Mouse (Mus musculus): Measurements from ENCODE around the gene Tes. TPM values are rescaled to one million over a fixed set of nuclear protein-coding genes. Genes with fewer than 3 reads are reported as not detected.

Gene Tes
- total RNA-seq (2021) = 1 to 10 TPM in 1 of 2 experiments, under 1 TPM in 1; 0.69 to 2.6 TPM
- long read RNA-seq, experiment 1, partial matches to known transcripts = 0 of 2 reads
- long read RNA-seq, experiment 1, other reads (novel, unspliced or antisense) = 0 of 2 reads
- long read RNA-seq, experiment 2, partial matches to known transcripts = 0 of 2 reads
- long read RNA-seq, experiment 2, other reads (novel, unspliced or antisense) = 0 of 2 reads

DNA sequence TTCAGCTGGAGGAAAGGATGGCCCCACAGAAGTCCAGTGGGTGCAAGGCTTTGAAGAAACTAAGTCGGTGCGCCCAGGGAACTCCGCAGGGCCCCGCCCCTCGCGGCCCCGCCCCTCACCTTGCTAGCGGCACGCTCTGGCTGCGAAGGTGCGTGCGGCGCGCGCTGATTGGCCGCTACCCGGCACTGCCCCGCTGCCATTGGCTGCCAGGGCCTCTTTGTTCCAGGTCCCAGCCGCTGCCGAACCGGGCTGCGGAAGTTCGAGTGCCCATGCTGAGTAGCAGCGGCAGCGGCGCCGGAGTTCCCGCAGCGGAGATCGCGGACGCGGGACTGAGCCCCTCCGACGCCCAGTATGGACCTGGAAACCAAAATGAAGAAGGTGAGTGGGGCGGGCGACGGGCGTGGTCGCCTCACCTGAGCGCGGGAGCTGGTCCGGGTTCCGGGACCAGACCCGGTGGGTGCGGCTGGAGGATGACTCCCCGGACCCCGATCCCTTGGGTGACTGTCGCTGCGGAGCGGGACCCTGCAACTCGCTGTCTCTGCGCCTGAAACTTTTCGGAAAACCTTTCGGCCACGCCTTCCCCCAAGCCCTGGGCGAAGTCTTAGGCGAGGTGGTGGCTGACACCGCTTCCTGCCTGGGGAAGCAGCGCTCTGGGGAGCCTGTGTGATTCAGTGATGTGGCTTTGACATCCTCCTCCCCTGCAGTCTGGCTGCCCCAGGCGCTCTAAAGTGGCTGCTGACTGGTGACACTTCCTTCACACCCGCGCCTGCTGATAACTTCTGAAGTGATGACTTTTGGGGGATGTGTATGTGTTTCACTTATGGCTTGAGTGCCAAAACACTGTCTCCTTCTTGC, at the start of gene Tes:
Gene Tes, plus strand, starts transcription at position 214 of the 855 bp plus-strand sequence.
- peak; percentile 76 for DNase-seq
- TF ChIP-seq CTCF (IDR thresholded peaks at IDR 0.05) = no peak

DNA sequence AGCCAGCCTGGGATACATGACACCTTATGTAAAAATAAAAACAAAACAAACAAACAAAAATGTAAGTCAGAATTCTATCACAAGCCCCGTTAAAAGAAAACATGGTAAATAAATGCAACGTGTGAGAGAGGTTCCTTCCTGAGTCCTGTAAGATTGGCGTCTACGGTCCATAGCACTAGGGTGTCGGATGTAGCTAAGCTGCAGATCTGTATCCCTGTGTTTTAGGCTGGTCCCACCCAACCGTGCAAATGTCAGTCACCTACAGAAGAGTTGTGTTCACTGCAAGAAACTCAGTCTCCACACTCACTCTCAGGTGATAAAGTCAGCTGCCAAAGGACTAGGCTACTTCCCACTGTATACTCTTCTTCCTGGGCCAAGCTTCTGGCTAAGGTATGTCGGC, 39.1 kb upstream of the Tes start:
- H3K4me3 ChIP-seq = no peak overlapping the region
- H3K27ac ChIP-seq = no peak overlapping the region
- intact Hi-C loops (cut with DNase I) = loop anchor here (5.0 kb wide), 2 partner anchors 331 to 566 kb away; no protein-coding TSS in a partner anchor
- no peak for TF ChIP-seq CTCF (IDR thresholded peaks at IDR 0.05)
- DNase-seq = no peak

More for the DNA sequence above, at the start of gene Tes:
- intact Hi-C loops (cut with DNase I) = no loop called here
- Histone ChIP-seq H3K4me3 (peak within 1 kb of the TSS; percentile 81), H3K27ac (peak within 1 kb of the TSS; percentile 76)

DNA sequence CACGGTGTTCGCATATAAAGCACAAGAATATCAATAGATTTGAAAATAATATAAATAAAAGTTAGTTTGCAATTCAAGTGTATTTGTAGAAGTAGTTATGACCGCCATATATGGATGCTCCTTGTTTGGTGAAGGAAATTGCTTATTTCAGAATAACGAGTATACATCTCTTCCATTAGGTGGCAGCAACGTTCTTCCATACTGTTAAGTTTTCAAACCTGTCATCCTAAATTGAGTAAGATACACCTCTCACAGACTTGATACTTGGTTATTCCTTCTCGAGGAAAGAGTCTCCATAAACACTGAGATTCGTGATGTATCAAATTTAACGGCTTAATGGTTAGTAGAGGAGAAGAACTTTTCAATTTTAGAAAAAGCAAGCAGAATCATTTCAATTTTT, 37.4 kb upstream of the Tes start:
- H3K27ac ChIP-seq = no peak overlapping the region
- intact Hi-C loops (cut with DNase I) = loop anchor here (1.0 to 5.0 kb wide), 3 partner anchors 60 to 565 kb away; no protein-coding TSS in a partner anchor

DNA sequence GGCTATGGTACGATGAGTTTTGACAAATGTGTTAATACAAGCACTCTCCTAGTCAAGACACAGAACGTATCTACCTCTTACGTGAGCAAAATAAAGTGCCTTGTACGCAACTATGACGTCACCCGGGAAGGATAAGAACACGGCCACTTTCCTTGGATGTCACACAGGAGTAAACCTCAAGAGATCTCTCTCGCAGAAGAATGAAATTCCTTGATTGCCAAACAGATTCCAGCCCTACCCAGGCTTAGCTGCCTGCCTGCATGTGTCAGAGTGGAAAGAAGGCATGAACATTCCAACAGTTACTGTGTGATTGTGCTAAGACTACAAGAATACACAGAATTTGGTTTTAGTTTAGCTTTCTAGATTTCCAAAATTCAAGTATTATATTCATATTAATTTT, 36.1 kb upstream of the Tes start:
- Histone ChIP-seq H3K27ac (no peak overlapping the region), H3K4me3 (no peak overlapping the region)
- intact Hi-C loops (cut with DNase I) = loop anchor here (5.0 kb wide), 2 partner anchors 328 to 563 kb away; no protein-coding TSS in a partner anchor
- DNase-seq = no peak
- no peak for TF ChIP-seq CTCF (IDR thresholded peaks at IDR 0.05)

More for the DNA sequence above, 37.4 kb upstream of the Tes start:
- peak; percentile 73 for TF ChIP-seq CTCF (IDR thresholded peaks at IDR 0.05)
- no peak for DNase-seq
- H3K4me3 ChIP-seq = no peak overlapping the region

DNA sequence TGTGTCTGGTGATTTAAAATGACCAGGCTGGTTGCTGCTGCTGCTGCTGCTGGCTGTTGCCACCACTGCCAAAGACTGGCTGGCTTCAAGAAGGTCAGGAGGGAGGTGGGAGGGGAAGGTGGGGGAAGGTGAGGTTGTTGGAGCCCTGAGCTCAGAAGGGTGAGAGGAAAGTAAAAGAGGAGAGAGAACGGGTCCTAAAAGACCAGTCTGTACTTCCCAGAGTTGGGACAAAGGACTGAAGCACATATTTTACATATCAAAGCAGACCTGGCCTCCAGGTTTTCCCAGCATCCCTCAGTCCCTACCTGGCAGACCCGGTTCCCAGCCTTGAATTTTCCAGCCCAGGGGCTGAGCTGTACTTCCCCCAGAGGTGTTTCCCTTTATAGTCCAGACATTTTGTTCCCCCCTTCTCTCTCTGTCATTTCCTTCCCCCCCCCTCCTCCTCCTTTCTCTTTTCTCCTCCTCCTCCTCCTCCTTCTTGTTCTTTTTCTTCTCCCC, 32.7 kb upstream of the Tes start:
- no peak for DNase-seq
- H3K27ac ChIP-seq = no peak overlapping the region
- no peak overlapping the region for H3K4me3 ChIP-seq
- intact Hi-C loops (cut with DNase I) = no loop called here
- no peak for TF ChIP-seq CTCF (IDR thresholded peaks at IDR 0.05)

DNA sequence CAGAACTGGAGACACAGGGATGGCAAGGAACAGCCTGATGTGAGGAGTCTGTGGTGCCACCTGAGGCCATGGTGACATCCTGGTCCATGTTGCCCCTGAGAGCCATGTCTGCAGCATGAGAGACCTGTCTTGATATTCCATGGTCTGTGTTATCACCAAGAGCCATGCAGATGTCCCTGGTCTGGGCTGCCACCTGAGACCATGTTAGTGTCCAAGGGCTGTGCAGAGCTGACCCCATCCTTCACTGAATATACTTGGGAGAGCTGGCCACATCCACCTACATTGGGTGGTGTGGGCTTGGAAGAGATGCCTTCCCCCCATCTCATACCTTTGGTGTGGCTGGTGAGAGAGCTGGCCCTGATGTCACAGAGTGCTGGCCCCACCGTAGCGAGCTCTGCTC, 30.9 kb upstream of the Tes start:
- no peak for DNase-seq
- intact Hi-C loops (cut with DNase I) = no loop called here
- no peak for TF ChIP-seq CTCF (IDR thresholded peaks at IDR 0.05)
- Histone ChIP-seq H3K27ac (no peak overlapping the region), H3K4me3 (no peak overlapping the region)

DNA sequence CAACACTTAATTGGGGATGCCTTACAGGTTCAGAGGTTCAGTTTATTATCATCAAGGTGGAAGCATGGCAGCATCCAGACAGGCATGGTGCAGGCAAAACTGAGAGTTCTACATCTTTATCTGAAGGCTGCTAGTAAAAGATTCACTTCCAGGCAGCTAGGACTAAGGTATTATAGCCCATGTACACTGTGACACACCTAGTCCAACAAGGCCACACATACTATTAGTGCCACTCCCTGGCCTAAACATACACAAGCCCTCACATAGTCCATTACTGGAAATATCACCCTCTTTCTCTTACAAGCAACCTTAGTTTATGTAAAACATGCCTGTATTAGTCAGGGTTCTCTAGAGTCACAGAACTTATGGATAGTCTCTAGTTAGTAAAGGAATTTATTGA, 29.7 kb upstream of the Tes start:
- no peak for DNase-seq
- Histone ChIP-seq H3K4me3 (no peak overlapping the region), H3K27ac (no peak overlapping the region)
- intact Hi-C loops (cut with DNase I) = no loop called here
- no peak for TF ChIP-seq CTCF (IDR thresholded peaks at IDR 0.05)

DNA sequence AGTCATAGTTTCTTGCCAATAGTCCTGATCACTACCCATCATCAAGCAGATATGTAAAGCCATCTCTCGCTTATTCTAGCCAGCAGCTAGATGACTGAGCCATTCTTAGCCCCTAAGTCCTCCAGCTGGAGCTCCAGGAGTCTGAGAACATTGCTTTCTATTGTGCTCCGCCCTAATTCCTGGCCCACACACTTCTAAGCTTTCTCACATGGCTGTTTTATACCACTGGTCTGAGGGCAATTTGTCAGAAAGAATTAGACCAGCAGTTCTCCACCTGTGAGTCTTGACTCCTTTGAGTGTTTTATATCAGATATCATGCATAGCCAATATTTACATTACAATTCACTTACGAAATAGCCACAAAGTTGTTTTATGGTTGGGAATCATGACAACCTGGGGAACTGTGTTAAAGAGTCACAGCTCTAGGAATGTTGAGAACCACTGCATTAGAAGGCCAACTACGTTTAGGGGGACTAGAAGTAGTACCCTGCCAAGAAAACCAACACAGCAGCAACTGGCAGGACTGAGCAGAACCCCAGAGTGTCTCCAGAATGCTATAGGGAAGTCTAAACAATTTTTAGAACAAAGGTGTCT, 13.4 kb upstream of the Tes start:
- no peak overlapping the region for H3K27ac ChIP-seq
- no peak for DNase-seq
- intact Hi-C loops (cut with DNase I) = no loop called here
- no peak overlapping the region for H3K4me3 ChIP-seq
- no peak for TF ChIP-seq CTCF (IDR thresholded peaks at IDR 0.05)

DNA sequence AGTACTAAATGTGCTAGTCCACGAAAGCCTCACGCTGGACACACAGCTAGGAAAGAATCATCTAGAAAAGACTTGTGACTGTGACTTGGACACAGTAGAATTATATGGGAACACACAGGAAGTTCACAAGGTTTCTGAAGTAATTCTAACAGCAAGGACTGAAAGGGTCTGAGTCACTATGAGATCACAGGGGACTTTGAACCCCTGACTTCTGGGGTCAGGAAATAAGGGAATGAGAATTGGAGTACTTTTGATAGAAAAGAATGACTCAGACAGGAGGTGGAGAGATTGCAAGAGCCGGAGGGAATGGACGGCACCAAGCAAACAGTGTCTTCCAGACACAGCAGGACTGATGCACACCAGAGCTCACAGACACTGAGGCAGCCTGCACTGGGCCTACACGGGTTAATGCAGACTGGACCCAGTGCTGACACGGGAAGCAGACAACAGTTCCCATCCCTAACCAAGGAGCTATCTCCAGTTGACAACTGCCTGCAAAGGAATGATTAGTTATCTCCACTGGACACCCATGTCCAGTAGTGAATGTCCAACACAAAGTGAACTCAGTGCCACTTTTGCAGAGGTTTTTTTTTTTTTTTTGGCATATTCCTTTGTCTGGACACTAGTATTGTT, 11.8 kb upstream of the Tes start:
- intact Hi-C loops (cut with DNase I) = no loop called here
- no peak for TF ChIP-seq CTCF (IDR thresholded peaks at IDR 0.05)
- H3K4me3 ChIP-seq = no peak overlapping the region
- no peak for DNase-seq
- H3K27ac ChIP-seq = no peak overlapping the region

DNA sequence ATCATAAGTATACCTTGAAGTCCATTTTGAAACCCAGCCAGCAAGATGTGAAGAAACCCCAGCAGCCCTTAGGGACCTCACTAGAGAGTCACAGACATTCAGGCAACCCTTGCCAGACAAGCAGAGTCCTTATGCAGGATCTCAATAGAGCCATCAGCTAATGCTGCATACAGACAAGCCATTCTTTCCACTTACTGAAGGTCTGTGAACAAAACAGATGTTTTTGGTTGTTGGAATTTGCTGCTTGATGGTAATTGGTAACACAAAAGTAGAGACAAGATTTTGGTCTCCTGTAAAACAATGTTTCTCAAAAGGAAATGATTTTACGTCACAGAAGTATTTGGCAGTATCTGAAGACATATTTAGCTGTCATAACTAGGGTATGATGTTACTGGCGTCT, 10.2 kb upstream of the Tes start:
- intact Hi-C loops (cut with DNase I) = no loop called here
- Histone ChIP-seq H3K4me3 (no peak overlapping the region), H3K27ac (no peak overlapping the region)
- no peak for DNase-seq
- no peak for TF ChIP-seq CTCF (IDR thresholded peaks at IDR 0.05)

DNA sequence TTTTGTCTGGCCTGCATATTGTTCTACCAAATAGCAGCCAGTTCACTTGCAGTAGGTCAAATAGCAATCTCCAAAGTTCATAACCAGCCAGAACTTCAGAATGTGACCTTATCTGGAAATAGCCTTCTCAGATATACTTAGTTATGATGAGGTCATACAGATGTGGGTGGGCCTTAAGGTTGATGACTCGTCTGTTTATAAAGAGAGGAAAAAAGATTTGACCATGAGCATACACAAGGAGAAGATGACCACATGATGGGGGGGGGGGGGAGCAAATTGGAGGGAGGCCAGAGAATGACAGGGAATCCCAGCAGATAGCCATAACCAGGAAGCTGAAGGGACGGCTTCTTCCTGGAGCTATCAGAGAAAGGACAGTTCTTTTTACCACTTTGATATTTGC, 9.3 kb upstream of the Tes start:
- no peak overlapping the region for H3K4me3 ChIP-seq
- intact Hi-C loops (cut with DNase I) = no loop called here
- DNase-seq = no peak
- no peak overlapping the region for H3K27ac ChIP-seq
- TF ChIP-seq CTCF (IDR thresholded peaks at IDR 0.05) = no peak

DNA sequence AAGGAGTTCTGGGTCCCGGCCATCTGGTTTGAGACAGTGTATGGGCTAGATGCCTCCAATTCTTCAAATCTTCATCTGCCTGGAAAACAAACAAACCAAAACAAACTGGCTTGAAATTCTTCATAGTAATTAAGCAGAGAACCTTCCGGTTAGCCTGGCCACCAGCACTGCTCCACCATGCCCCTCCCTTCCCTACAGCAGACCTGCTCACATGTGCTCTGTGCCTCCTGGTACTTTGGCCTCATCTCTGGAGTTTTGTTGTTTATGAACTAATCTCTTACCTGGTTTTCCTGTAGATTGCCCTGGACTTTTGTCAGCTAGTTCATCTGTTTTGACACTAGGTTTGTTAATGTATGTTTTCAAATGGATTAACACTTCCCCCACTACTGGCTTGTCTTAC, 5.4 kb upstream of the Tes start:
- TF ChIP-seq CTCF (IDR thresholded peaks at IDR 0.05) = no peak
- H3K27ac ChIP-seq = no peak overlapping the region
- H3K4me3 ChIP-seq = no peak overlapping the region
- intact Hi-C loops (cut with DNase I) = no loop called here
- no peak for DNase-seq
